Mouse (Mus musculus) liver, embryonic 16.5 days (tissue): ENCODE results near the gene Cyp2d11. TPM values are rescaled to one million over a fixed set of nuclear protein-coding genes. Genes with fewer than 3 reads are reported as not detected.

Experiments used
- ATAC-seq: fragments of 200-750 bp; cut with Nextera tagmentation; 2 replicates; pipeline ENCODE4 v1.8.0; 2017; ENCODE audit warnings: low read depth, mild to moderate bottlenecking, moderate number of reproducible peaks, moderate library complexity
- H3K27ac ChIP-seq: fragments of 300-500 bp; sonication (generic); 2 replicates; pipeline ENCODE4 v1.5.1; 2014; ENCODE audit warnings: mild to moderate bottlenecking, low read length
- H3K27me3 ChIP-seq: fragments of 300-500 bp; sonication (generic); 2 replicates; pipeline ENCODE4 v1.6.1; 2014; ENCODE audit warnings: low read depth, low read length, mixed read lengths; ENCODE audit not compliant: control insufficient read depth, insufficient read depth
- H3K36me3 ChIP-seq: fragments of 300-500 bp; sonication (generic); 2 replicates; pipeline ENCODE4 v1.6.1; 2014; ENCODE audit warnings: mild to moderate bottlenecking; ENCODE audit not compliant: control insufficient read depth, insufficient read depth
- H3K4me1 ChIP-seq: fragments of 300-500 bp; sonication (generic); 2 replicates; pipeline ENCODE4 v1.6.1; 2014; ENCODE audit warnings: low read depth, low read length, mixed read lengths; ENCODE audit not compliant: control insufficient read depth
- H3K4me2 ChIP-seq: fragments of 300-500 bp; sonication (generic); 2 replicates; pipeline ENCODE4 v1.6.1; 2014; ENCODE audit warnings: low read depth, low read length, mixed read lengths
- H3K4me3 ChIP-seq: fragments of 300-500 bp; sonication (generic); 2 replicates; pipeline ENCODE4 v1.5.1; 2014; ENCODE audit warnings: low read depth, mild to moderate bottlenecking, low read length
- H3K9ac ChIP-seq: fragments of 300-500 bp; sonication (generic); 2 replicates; pipeline ENCODE4 v1.6.1; 2014; ENCODE audit warnings: low read depth, low read length
- H3K9me3 ChIP-seq: fragments of 300-500 bp; sonication (generic); replicated peaks from 2 replicates; pipeline ENCODE4 v1.6.1; 2016; ENCODE audit warnings: low read length; ENCODE audit not compliant: control insufficient read depth
- WGBS: fragments of 180-500 bp; shearing (Covaris S2); extraction: QIAGEN DNeasy Blood & Tissue Kit; methylation state at CpG from one replicate; pipeline ENCODE4 v1.1.7; 2014; ENCODE audit not compliant: insufficient replicate concordance; 5-methylcytosine and 5-hydroxymethylcytosine counted together
- microRNA-seq: library from miRNA; unstranded; fragments of <30 nt; microRNA quantifications from one replicate; pipeline ENCODE4, GENCODE M21; 2016
- polyA plus RNA-seq: library from polyadenylated mRNA; unstranded; fragments of >200 nt; fragmentation: Nextera tagmentation; extraction: Ambion mirVana; gene quantifications from 2 replicates; pipeline ENCODE4 v1.2.1, GENCODE M21; 2015

Cyp2d11 gene
- polyA plus RNA-seq, 1 experiment from 2014 or later = not detected

DNA sequence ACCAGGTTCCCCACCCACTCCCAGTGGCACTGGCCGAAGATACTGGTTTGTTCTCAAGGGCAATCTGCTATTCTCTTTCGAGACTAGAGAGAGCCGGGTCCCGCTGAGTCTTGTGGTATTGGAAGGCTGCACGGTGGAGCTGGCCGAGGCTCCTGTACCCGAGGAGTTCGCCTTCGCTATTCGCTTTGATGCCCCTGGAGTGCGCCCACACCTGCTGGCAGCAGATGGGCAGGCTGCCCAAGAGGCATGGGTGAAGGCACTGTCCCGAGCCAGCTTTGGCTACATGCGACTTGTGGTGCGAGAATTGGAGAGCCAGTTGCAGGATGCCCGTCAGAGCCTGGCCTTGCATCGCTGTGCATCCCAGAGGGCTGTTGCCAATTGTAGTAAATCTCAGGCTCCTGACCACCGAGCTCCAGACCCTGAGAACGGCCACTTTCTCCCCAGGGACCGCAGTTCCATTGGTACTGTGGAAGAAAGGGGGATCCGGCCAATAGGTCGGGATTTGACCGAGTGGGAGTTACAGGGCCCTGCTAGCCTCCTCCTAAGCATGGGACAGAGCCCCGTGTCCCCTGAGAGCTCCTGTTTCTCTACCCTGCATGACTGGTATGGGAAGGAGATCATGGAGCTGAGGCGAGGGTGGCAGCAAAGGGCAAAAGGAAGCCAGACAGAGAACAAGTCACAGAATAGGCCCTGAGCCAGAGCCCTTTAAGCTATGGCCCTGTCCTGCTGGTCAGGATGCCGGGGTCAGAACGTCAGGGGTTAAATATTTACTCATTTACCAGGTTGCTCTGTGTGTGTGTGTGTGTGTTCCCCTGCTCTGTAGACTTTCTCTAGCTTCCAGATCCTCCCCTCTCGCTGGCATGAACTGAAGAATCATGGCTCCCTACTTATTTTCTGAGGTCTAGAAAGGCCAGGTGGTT, 50.2 kb downstream of the Cyp2d11 start:
- 82% methylated on average over 27 of the region's 27 CpGs for WGBS
- ATAC-seq = no peak
- H3K27ac ChIP-seq = peak overlapping the region; percentile 100
- H3K27me3 ChIP-seq = no peaks in the 10 kb centered on the region
- peaks cover 20% of the 10 kb centered on the region for H3K36me3 ChIP-seq
- H3K9me3 ChIP-seq = no peaks in the 10 kb centered on the region
- H3K4me1 ChIP-seq = peaks cover 80% of the 10 kb centered on the region
- peak overlapping the region; percentile 94 for H3K4me2 ChIP-seq
- H3K4me3 ChIP-seq = peak overlapping the region; percentile 69
- H3K9ac ChIP-seq = peak overlapping the region; percentile 96

DNA sequence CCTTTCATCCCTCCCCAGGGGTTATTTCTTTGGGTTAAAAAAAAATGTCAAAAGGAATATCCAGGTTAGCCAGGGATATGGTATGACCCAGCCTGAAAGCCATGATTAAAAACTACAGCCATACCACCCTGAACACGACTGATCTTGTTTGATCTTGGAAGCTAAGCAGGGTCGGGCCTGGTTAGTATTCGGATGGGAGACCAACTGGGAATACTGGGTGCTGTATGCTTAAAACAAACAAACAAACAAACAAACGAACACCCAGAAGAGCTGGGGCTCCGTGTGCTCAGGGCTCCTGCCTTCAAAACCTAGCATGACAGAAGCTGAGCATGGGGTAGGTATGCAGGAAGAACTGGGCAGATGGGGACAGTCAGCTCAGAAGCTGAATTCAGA, 51.3 kb downstream of the Cyp2d11 start:
- peak overlapping the region; percentile 69 for H3K4me3 ChIP-seq
- peaks cover 11% of the 10 kb centered on the region for H3K36me3 ChIP-seq
- H3K4me1 ChIP-seq = peaks cover 75% of the 10 kb centered on the region
- H3K9ac ChIP-seq = peak overlapping the region; percentile 96
- H3K9me3 ChIP-seq = no peaks in the 10 kb centered on the region
- no peak for ATAC-seq
- H3K27me3 ChIP-seq = no peaks in the 10 kb centered on the region
- WGBS = 38% methylated on average over 5 of the region's 5 CpGs
- H3K4me2 ChIP-seq = peak overlapping the region; percentile 94
- peak overlapping the region; percentile 100 for H3K27ac ChIP-seq

DNA sequence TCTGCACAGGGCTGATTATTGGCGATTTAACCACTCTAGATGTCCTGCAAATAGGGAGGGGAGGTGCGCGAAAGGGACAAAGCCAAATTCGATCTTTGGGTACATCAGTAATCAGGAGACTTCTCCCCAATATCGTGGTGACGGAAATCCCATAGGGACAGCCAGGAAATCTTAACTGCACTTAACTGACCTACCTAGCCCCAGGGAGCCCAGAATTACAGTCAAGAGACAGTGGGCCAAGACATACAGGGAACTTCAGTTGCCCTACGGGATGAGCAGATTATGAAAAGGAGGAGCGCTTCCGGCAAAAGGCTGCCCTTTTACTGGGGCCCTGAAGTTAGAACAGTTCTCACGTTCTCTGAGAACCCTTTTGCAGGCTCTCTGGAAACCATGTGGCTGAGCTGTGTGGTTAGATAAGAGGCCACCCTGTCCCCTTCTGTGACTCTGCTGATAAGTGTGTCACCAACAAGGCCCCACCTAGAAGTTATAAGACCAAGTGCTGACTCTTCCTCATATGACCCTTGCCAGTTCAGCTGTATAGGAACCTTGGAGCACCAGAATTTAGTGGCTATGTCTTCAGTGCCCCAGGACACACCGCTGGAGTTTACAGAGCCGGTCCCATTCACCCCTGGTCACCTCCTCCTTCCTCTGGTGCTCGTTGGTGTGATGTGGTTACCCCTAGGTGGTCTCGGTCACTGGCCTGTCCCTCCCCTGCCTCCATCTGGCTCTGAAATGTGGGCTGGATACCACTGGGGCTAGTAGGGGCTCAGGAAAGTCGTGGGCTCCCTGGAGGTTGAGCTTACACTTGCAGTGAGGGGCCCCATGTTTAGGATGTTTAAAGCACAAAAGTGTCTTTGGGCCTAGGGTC, 51.9 kb downstream of the Cyp2d11 start:
- Histone ChIP-seq H3K4me2 (peak overlapping the region; percentile 94), H3K9me3 (no peaks in the 10 kb centered on the region), H3K27me3 (no peaks in the 10 kb centered on the region), H3K27ac (peak overlapping the region; percentile 100), H3K4me3 (peak overlapping the region; percentile 69), H3K4me1 (peaks cover 75% of the 10 kb centered on the region), H3K9ac (peak overlapping the region; percentile 96), H3K36me3 (peaks cover 12% of the 10 kb centered on the region)
- peak; percentile 62 for ATAC-seq
- 8% methylated on average over 15 of the region's 15 CpGs for WGBS

DNA sequence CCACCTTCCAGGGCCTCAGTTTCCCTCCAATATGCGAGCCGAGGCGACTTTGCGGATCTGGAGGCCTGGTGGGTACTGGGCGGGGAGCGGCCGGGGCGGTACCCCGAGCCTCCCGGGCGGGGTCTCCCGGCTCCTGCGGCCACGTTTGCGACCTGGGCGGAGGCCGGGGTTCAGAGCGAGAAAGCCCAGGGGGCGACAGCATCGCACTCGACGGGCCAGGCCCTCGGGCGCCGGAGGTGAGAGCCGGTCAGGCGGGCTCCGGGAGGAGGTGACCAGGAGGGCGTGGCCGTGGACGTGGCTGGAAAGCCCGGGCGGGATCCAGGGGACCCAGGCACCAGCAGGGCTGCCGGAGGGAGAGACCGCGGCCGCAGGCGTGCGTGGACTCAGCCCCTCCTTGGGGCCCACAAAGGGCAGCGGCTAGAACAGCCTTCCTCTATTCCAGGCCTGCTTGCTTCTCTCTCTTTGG, 52.8 kb downstream of the Cyp2d11 start:
- peak overlapping the region; percentile 100 for H3K27ac ChIP-seq
- peak overlapping the region; percentile 96 for H3K9ac ChIP-seq
- no peaks in the 10 kb centered on the region for H3K9me3 ChIP-seq
- ATAC-seq = peak; percentile 22
- WGBS = under 1% methylated on average over 38 of the region's 40 CpGs
- H3K4me3 ChIP-seq = peak overlapping the region; percentile 69
- H3K36me3 ChIP-seq = peaks cover 20% of the 10 kb centered on the region
- peaks cover 78% of the 10 kb centered on the region for H3K4me1 ChIP-seq
- H3K27me3 ChIP-seq = no peaks in the 10 kb centered on the region
- peak overlapping the region; percentile 94 for H3K4me2 ChIP-seq

DNA sequence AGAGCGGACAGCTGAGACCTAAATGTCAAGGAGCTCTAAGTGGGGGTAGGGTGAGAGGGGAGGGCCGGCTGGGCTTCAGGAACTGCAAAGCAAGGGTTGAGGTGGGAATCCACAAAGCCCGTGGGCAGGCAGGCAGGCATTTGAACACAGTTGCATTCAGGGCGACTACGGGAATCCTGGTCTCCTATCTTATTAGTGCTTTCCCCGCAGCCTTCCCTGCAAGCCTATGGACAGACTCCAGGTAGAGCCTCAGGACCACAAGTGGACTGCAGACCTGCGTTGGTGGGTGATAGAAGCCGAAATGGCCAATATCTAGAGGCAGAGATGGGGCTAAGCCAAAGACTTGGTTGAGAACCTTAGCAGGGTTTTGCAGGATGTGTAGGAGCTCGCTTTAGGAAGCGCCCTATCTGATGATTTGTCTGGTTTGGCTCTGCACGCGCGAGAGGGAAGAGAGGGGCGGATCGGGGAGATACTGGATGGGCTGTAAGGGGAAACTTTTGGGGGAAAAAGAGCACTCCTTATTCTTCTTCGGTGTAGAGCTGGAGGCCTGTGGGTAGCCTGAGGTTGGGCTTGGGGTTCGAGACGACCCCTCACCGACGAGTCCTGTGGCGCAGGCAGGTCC, 53.3 kb downstream of the Cyp2d11 start:
- Histone ChIP-seq H3K9me3 (no peaks in the 10 kb centered on the region), H3K36me3 (peaks cover 26% of the 10 kb centered on the region), H3K4me2 (peak overlapping the region; percentile 94), H3K27ac (peak overlapping the region; percentile 100), H3K4me1 (peaks cover 78% of the 10 kb centered on the region), H3K9ac (peak overlapping the region; percentile 96), H3K27me3 (no peaks in the 10 kb centered on the region), H3K4me3 (peak overlapping the region; percentile 69)
- no peak for ATAC-seq
- 14% methylated on average over 21 of the region's 21 CpGs for WGBS

DNA sequence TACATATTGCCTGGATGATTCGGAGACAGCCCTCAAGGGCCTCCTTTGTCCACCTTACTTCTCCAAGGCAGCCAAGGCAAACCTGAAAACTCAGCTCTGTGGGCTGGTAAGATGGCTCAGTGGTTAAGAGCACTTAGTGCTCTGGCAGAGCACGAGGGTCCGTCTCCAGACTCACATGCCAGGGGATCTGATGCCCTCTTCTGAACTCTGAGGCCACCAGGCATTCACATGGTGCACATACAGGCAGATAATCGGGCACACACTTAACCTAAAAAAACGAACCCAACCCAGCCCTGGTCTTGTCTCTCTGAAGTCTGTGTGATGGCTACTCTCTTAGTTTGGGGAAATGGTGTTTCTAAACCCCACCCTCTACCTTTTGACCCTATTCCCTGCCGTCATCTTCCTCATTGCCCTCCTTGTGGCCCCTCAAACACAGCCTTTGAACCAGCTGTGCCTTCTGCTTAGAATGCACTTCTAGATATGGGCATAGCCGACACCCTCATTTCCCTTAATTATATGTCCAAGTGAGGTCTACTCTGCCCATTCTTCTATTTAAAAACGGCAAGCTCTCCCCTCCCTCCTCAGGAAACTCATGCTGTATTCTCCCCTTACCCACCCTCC, 54.1 kb downstream of the Cyp2d11 start:
- Histone ChIP-seq H3K27me3 (no peaks in the 10 kb centered on the region), H3K4me1 (peaks cover 70% of the 10 kb centered on the region), H3K4me2 (peak overlapping the region; percentile 94), H3K9me3 (no peaks in the 10 kb centered on the region), H3K36me3 (peaks cover 30% of the 10 kb centered on the region), H3K27ac (peak overlapping the region; percentile 100), H3K4me3 (peak overlapping the region; percentile 69), H3K9ac (peak overlapping the region; percentile 96)
- WGBS = 34% methylated on average over 8 of the region's 8 CpGs
- ATAC-seq = no peak

Small RNAs within 50 kb of the gene (microRNA-seq; reads per million reads assigned to microRNA genes)
- gene Gm25990 (not detected), gene Gm27331 (not detected), gene Mir7684 (not detected)

Other genes starting within 250 kb of the Cyp2d11 start
- 51.9 and 53.2 TPM in 2 replicates for gene Srebf2, start 246.8 kb downstream of the Cyp2d11 start, polyA plus RNA-seq
- gene Shisa8, start 181.2 kb downstream of the Cyp2d11 start, polyA plus RNA-seq = 0.11 TPM in 2 replicates
- gene Tnfrsf13c, start 169.7 kb downstream of the Cyp2d11 start, polyA plus RNA-seq = 0.40 and 0.93 TPM in 2 replicates
- gene Cenpm, start 149.3 kb downstream of the Cyp2d11 start, polyA plus RNA-seq = 27.1 and 31.0 TPM in 2 replicates
- not detected in 2 replicates for gene 1500009C09Rik, start 141.6 kb downstream of the Cyp2d11 start, polyA plus RNA-seq
- gene Sept3, start 119.1 kb downstream of the Cyp2d11 start, polyA plus RNA-seq = 0.32 TPM in 1 of 2 replicates, not detected in the other
- gene Wbp2nl, start 95.1 kb downstream of the Cyp2d11 start, polyA plus RNA-seq = 0.08 TPM in 1 of 2 replicates, not detected in the other
- gene Naga, start 55.1 kb downstream of the Cyp2d11 start, polyA plus RNA-seq = 48.2 and 51.1 TPM in 2 replicates
- 38.9 and 43.4 TPM in 2 replicates for gene Pheta2, start 55.1 kb downstream of the Cyp2d11 start, polyA plus RNA-seq
- gene Smdt1, start 55.1 kb downstream of the Cyp2d11 start, polyA plus RNA-seq = 170 and 175 TPM in 2 replicates
- gene Ndufa6, start 39.7 kb downstream of the Cyp2d11 start, polyA plus RNA-seq = 348 and 350 TPM in 2 replicates
- gene Cyp2d22, start 13.8 kb downstream of the Cyp2d11 start, polyA plus RNA-seq = 20.1 and 20.6 TPM in 2 replicates
- 72.1 and 86.0 TPM in 2 replicates for gene Cyp2d10, start 13.2 kb upstream of the Cyp2d11 start, polyA plus RNA-seq
- gene Cyp2d9, start 39.4 kb upstream of the Cyp2d11 start, polyA plus RNA-seq = 3.0 and 4.2 TPM in 2 replicates
- not detected in 2 replicates for gene Cyp2d12, start 161.1 kb upstream of the Cyp2d11 start, polyA plus RNA-seq
- gene Cyp2d34, start 226.9 kb upstream of the Cyp2d11 start, polyA plus RNA-seq = not detected in 2 replicates